Mouse (Mus musculus): ENCODE measurements at regions not wholly inside any gene's neighbourhood (a gene's known extent, or its start where the extent isn't known, plus 50 kb on each side); places are given as distances from the start of the nearest gene placed in this dataset.

DNA sequence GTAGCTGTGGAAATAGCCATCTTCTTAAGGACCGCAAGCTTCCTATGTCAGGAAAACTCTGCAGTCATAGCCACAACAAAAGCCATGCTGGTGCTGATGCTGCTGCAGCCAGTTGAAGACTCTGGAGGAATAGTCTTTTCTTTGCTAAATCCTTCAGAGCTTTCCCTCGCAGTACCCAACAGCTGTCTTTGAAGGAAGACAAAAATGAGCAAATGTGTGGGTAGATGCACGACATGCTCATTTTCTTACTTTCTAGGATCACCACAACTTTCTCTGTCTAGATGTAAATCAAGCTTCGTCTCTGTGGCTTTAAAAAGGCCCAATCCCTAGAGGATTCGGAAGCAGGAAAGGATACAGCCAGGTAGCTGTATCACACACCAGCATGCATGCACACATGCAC is 222.6 kb upstream of the Apob start:
- H3K4me3 ChIP-seq (replicated peaks; ENCODE audit: extremely low read depth, low read depth, low read length), result no peak overlapping the region
- no peak for TF ChIP-seq CTCF (IDR thresholded peaks at IDR 0.05; ENCODE audit: insufficient read depth, low read length)
- no peak for TF ChIP-seq POLR2A (IDR thresholded peaks at IDR 0.05; ENCODE audit: borderline replicate concordance, extremely low read depth, low read depth, low read length)
- DNase-seq, result no peak
- 80% methylated on average over 5 of the region's 5 CpGs for WGBS
- H3K4me1 ChIP-seq (ENCODE audit: control insufficient read depth, insufficient read depth, low read length), result no peaks in the 10 kb centered on the region

DNA sequence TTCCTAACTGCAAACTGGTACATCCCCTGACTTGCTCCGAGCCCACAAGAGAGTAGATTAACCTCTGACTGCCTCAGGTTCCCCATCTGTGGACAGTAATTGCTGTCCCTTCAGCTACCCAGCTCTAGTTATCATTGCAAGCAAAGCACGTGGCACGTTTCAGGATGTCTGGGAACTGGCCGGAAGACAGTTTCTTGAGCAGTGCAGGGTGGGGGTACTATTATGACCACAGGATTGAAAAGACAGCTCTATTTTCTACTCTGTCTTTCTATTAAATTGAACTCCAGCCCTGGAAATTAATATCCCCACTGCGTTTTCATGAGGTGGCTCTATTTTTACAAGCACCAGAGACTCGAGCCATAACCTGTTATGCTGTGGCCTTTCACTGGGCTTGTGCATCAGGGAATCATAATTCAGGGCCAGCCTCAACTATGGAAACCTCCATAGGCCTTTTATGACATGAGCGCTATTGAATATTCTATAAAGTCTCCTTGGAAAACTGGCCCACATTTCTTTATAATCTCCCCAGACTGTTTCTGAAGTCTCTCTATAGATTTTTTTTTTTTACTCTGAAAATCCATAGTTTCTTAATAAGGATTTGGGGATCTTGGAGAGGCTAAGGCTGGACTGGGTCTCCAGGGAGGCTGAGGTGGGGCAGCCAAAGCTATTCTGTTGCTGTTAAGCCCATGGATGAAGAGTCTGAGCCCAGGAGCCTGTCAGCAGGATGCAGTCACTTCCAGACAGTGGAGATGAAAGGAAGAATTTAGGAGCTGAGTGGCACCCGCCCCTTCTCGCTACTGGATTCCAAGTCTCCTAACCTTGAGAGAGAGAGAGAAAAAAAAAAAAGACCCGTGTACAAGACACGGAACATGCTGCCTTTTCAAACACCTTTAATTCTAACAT is 212.4 kb upstream of the Apob start:
- TF ChIP-seq POLR2A (IDR thresholded peaks at IDR 0.05; ENCODE audit: borderline replicate concordance, extremely low read depth, low read depth, low read length), result no peak
- no peak overlapping the region for H3K4me3 ChIP-seq (replicated peaks; ENCODE audit: extremely low read depth, low read depth, low read length)
- H3K4me1 ChIP-seq (ENCODE audit: control insufficient read depth, insufficient read depth, low read length), result no peaks in the 10 kb centered on the region
- WGBS, result 78% methylated on average over 11 of the region's 11 CpGs
- DNase-seq, result no peak

DNA sequence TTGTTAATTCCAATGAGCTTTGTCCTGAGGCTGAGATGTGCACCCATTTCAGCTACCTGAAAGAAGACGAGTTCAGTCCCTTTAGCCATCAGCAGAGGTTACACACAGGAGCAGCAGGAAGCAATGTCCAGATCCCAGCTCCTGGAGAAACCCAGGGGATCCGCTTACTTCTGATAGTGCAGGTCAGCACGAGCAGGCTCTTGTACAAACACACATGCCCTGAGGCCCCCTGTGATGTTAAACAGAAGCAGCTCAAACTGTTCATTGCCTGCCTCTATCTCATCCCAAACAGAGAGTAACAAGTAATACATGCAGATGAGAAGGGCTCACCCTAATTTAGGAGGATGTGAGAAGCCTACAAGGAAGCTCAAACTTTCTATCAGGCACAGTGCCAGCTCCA is 203.3 kb upstream of the Apob start:
- Histone ChIP-seq H3K4me1 (ENCODE audit: control insufficient read depth, insufficient read depth, low read length) (no peaks in the 10 kb centered on the region), H3K4me3 (replicated peaks; ENCODE audit: extremely low read depth, low read depth, low read length) (no peak overlapping the region)
- WGBS, result 27% methylated on average over 3 of the region's 3 CpGs
- no peak for DNase-seq
- no peak for TF ChIP-seq POLR2A (IDR thresholded peaks at IDR 0.05; ENCODE audit: borderline replicate concordance, extremely low read depth, low read depth, low read length)
- no peak for TF ChIP-seq CTCF (IDR thresholded peaks at IDR 0.05; ENCODE audit: insufficient read depth, low read length)

DNA sequence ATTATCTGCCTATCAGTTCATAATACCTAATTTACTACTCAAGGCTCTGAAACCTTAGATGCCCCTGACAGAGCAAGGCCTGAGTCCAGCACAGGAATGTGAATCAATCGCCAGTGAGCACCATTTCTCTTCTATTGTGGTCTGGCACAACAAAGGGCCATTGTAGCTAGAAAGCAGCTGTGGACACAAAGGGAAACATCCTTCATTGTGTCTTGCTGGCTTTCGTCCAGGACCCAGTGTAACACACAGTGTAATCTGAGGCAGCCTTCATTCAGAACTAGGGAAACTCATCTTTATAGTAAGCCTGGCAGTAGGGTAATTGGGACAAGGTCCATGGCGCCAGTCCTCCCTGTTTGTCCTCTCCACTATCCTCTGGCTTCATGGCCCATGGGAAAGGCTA is 201.1 kb upstream of the Apob start:
- TF ChIP-seq POLR2A (IDR thresholded peaks at IDR 0.05; ENCODE audit: borderline replicate concordance, extremely low read depth, low read depth, low read length) (no peak), CTCF (IDR thresholded peaks at IDR 0.05; ENCODE audit: insufficient read depth, low read length) (no peak)
- no peak for DNase-seq
- no peaks in the 10 kb centered on the region for H3K4me1 ChIP-seq (ENCODE audit: control insufficient read depth, insufficient read depth, low read length)
- no peak overlapping the region for H3K4me3 ChIP-seq (replicated peaks; ENCODE audit: extremely low read depth, low read depth, low read length)
- 59% methylated on average over 3 of the region's 3 CpGs for WGBS

DNA sequence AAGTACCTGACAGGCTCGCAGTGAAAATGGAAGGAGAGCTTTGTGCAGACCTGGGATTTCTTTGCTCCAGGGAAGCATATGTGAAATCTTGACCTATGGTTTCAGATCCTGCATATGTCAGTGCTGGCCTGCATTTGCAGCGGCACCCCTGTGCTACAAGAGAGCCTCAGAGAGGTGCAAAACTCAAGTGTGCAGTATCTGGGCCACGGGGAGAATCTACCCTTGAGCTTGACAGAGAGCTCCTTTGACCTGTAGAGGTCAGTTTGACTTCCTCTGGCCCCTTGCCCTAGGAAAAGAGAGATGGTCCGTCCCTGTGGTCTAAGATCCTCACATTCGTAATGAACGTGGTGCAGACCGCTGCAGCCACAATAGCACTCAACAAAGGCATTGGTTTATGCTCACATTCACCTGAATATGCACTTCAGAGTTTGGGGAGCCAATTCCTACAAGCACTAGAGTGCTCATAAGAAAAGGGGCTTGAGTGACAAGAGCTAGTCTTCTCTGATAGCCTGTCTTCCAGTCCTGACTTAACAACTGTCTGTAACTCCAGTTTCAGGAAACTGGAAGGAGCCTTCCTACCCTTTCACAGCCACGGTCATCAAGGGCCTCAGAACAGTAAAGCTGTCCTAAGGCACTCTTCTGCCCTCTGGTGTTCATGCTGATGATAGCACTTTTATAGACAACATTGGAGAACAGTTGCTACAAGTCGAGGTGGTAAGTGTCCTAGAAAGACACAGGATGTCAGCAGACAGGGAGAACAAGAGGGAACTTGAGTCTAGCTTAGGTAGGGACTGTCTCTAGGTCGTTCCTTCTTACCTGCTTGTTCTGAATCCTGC is 200.0 kb upstream of the Apob start:
- no peaks in the 10 kb centered on the region for H3K4me1 ChIP-seq (ENCODE audit: control insufficient read depth, insufficient read depth, low read length)
- DNase-seq, result peak; percentile 9
- 51% methylated on average over 10 of the region's 10 CpGs for WGBS
- H3K4me3 ChIP-seq (replicated peaks; ENCODE audit: extremely low read depth, low read depth, low read length), result no peak overlapping the region
- TF ChIP-seq CTCF (IDR thresholded peaks at IDR 0.05; ENCODE audit: insufficient read depth, low read length) (peak; percentile 35), POLR2A (IDR thresholded peaks at IDR 0.05; ENCODE audit: borderline replicate concordance, extremely low read depth, low read depth, low read length) (no peak)

DNA sequence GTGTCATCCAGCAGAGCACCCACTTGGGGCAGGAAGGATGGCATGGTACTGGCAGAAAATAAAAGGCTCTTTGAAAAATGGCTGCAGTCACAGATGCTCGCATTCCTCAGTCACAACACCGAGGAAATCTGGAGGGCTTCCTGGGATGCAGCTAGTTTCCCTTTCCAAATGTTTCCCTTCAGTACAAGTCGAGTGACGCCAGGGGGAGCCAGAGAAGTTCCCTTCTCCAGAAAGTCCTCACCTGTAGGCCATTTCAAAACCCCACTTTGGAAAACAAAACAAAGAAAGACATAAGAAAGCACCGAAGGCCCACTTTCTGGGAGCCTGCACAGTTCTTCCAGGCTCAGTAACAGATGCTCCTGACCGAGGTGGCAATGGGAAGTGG is 199.4 kb upstream of the Apob start:
- H3K4me3 ChIP-seq (replicated peaks; ENCODE audit: extremely low read depth, low read depth, low read length), result no peak overlapping the region
- WGBS, result 49% methylated on average over 6 of the region's 6 CpGs

DNA sequence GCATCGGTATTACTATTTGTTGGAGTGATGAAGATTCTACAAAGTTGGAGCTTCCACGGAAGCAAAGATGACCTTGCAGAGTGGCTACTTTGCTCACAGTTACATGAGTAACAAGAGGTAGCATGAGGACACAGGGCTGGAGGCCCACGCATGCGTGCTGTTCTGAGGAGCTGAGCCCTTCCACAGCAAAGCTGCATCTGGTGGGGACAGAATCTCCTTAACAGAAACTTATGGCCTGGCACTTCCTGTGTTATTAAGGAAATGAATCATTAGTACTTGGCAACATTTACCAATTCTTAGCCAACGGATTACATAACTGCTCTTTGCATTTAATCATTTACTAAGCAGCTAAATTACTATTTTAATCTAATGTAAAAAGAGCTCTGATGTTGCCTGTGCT is 160.8 kb upstream of the Apob start:
- WGBS, result 39% methylated on average over 5 of the region's 5 CpGs
- no peak for TF ChIP-seq POLR2A (IDR thresholded peaks at IDR 0.05; ENCODE audit: borderline replicate concordance, extremely low read depth, low read depth, low read length)
- TF ChIP-seq CTCF (IDR thresholded peaks at IDR 0.05; ENCODE audit: insufficient read depth, low read length), result no peak
- peak; percentile 5 for DNase-seq
- Histone ChIP-seq H3K4me1 (ENCODE audit: control insufficient read depth, insufficient read depth, low read length) (peaks cover 2% of the 10 kb centered on the region; the same call in 1 of the 2 replicates), H3K4me3 (replicated peaks; ENCODE audit: extremely low read depth, low read depth, low read length) (no peak overlapping the region)

More for the DNA sequence above, 199.4 kb upstream of the Apob start:
- peak; percentile 4 for DNase-seq
- H3K4me1 ChIP-seq (ENCODE audit: control insufficient read depth, insufficient read depth, low read length), result no peaks in the 10 kb centered on the region
- no peak for TF ChIP-seq POLR2A (IDR thresholded peaks at IDR 0.05; ENCODE audit: borderline replicate concordance, extremely low read depth, low read depth, low read length)
- no peak for TF ChIP-seq CTCF (IDR thresholded peaks at IDR 0.05; ENCODE audit: insufficient read depth, low read length)

DNA sequence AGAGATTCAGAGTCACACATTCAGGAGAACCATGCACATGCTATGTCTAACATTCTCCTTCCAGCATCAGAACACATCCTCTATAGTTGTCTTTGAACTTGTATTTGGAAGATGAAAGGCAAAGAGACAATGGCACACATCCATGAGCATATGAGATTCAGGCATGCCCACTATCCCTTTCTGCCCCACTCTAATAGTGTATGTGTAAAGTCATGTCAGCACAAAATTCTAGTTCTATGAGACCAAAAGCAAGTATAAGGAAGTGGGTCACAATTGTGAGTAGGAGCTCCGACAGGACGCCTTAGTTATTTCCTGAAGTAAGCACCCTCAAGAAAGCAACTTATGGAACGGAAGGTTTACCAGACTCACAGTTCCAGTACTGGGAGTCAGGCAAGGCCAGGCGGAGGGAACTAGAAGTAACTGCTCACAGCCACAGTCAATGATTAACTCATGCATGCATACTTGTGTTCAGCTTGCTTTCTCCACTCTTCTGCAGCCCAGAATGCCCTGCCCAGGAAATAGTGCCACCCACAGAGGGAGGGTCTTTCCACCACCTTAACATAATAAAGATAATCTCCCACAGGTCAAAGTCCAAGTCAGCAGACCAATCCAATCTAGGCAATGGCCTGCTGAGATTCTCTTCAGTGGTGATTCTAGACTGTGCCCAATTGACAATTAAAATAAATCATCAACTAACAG is 157.3 kb upstream of the Apob start:
- Histone ChIP-seq H3K4me3 (replicated peaks; ENCODE audit: extremely low read depth, low read depth, low read length) (no peak overlapping the region), H3K4me1 (ENCODE audit: control insufficient read depth, insufficient read depth, low read length) (peaks cover 2% of the 10 kb centered on the region; the same call in 1 of the 2 replicates)
- DNase-seq, result no peak
- TF ChIP-seq POLR2A (IDR thresholded peaks at IDR 0.05; ENCODE audit: borderline replicate concordance, extremely low read depth, low read depth, low read length) (no peak), CTCF (IDR thresholded peaks at IDR 0.05; ENCODE audit: insufficient read depth, low read length) (no peak)
- WGBS, result 62% methylated on average over 4 of the region's 4 CpGs

DNA sequence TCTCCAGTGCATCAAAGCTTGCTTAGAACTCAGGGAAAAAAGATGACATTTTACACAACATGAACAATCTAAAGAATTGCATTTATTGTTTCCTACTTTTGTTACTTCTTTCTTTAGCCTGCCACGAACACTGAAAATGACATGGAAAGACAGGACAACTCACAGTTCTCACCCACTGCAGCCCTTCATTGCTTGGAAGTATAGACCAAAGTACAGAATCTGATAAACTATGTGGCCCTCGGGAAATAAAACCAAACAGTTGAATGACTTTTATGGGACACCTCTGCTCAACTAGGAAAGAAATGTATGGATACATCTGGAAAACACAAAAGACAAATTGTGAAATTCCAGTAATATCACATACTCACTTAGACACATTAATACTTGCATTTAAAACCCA is 156.7 kb upstream of the Apob start:
- WGBS, result 73% methylated on average over 2 of the region's 2 CpGs
- Histone ChIP-seq H3K4me1 (ENCODE audit: control insufficient read depth, insufficient read depth, low read length) (peaks cover 2% of the 10 kb centered on the region; the same call in 1 of the 2 replicates), H3K4me3 (replicated peaks; ENCODE audit: extremely low read depth, low read depth, low read length) (no peak overlapping the region)
- TF ChIP-seq CTCF (IDR thresholded peaks at IDR 0.05; ENCODE audit: insufficient read depth, low read length), result no peak
- TF ChIP-seq POLR2A (IDR thresholded peaks at IDR 0.05; ENCODE audit: borderline replicate concordance, extremely low read depth, low read depth, low read length), result no peak
- no peak for DNase-seq
